Mouse (Mus musculus) lung, postnatal 0 days (tissue): Measurements from ENCODE around the gene Bri3.

Experiments
- CTCF ChIP-seq: IDR thresholded peaks from 2 replicates; pipeline ENCODE4 v1.5.1; 2016; ENCODE audit warnings: antibody characterized with exemption, mild to moderate bottlenecking
- EP300 ChIP-seq: IDR thresholded peaks from 2 replicates; pipeline ENCODE4 v1.6.1; 2016; ENCODE audit warnings: antibody characterized with exemption, mild to moderate bottlenecking, control low read depth

GRCm38 (mm10) chr5:144318286-144318685 lies 74.0 kb downstream of the Bri3 start:
- TF ChIP-seq CTCF (no peak), EP300 (no peak)
